Mouse (Mus musculus) kidney, postnatal 25 days (tissue): ENCODE measurements around the gene Timm44.

Source experiments
- DNase-seq, 2 experiments: peaks; one replicate each; pipeline ENCODE4 v3.0.0; 2021; ENCODE audit warnings: mixed read lengths in 2 of 2

Timm44 gene

GRCm38 (mm10) chr8:4275275-4276110 is at the start of gene Timm44:
Timm44 (minus strand) TSS chr8:4275913.
- DNase-seq, result peak; percentile 97 to 99

DNA sequence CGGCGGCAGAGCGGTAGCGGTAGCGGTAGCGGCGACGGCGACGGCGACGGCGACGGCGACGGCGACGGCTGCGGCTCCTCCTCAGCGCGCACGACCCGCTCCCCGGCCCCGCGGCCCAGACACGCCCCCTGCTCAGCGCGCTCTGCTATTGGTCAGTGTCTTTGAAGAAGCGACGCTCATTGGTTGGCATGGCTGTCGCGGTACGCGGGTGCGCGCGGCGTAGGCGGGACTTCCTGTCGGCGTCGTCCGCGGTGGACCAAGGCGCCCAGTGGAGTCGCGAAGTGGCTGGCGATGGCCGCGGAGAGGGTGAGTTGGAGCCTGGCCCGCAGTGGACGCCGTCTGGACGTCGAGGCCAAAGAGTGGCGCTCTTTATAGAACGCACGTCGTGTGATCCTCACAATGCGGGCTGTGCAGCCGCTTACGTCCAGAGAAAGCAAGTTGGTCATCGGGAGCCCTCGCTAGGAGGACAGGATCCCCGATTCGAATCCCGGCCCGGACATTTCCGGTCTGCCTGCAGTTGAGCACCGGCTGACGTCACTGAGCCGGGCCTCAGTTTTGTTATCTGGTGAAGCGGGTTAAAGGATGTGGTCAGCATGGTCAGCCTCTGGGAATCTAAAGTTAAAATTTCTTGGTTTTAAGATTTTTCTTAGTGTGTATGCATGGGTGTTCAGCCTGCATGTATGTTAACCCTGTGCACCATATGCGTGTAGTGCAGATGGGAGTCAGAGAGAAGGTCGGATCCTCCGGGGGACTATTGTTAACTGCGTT is 49.5 kb upstream of the Timm44 start, which contains the start of the genes Ccl25 and Elavl1:
TSS of gene Ccl25 (plus strand) at position 228 of the 768 bp plus-strand sequence.
TSS of gene Elavl1 (minus strand) at position 431 of the 768 bp plus-strand sequence.
- peak; percentile 98 for DNase-seq

- peak in 1 of 2 experiments; percentile 47 for DNase-seq
These were observed 48.8 kb upstream of the Timm44 start for GRCm38 (mm10) chr8:4324525-4324924.

DNA sequence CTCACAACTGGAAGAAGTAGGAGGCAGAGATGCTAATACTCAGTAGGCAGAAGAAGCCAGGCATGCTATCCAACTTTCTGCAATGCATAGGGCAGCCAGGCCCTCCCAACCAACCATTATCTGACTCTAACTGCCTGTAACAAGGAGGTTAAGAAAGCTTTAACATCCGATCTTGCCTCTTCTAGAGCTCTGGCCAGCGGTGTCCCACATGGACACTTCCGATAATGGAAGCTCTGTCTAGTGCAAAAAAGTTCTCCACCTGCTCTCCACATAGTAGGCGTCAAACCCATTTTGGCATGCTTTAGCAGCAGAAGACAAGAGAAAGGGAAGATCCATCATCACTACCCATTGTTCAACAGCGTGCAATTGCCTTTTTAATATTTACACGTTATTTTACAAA is 48.2 kb upstream of the Timm44 start:
- no peak for DNase-seq

DNA sequence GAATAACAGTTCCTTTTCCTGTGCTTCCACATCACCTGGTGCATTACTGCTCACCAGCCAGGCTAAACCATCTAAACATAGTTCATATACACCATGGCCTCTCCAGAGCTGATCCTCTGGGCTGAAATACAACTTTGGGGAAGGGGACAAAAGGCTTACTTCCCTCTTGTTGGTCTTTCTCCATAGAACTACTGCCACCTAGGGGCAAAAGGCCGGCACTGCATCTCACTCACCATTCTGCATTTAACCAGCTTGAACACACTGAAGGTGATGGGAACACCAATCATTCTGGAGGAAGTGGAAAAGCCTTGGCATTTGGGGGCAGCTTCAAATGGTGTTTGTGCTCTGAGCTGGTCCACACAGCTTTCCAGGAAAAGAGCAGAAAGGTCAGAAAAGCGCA is 46.8 kb upstream of the Timm44 start:
- DNase-seq, result peak; percentile 84 to 90

DNA sequence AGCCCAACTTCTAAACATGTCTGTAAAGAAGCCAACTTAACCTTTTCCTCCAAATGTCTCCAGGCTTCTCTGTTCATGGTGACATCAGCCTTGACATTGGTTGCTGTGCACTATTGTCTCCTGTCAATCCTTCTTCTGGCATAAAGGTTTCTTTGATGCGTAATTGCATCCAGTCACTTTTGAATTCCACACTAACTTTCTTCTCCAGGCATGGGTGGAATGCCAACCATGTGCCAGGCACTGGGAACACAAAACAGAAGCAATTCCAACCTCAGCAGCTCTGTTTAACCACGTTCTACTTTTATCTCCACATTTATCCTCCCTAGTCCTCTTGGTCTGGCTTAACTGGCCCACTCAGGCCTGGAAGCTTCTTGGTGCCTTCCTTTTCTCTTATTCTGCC is 45.3 kb upstream of the Timm44 start:
- no peak for DNase-seq

GRCm38 (mm10) chr8:4320404-4320803 is 44.7 kb upstream of the Timm44 start:
- no peak for DNase-seq

- DNase-seq, result no peak
These were observed 43.8 kb upstream of the Timm44 start for GRCm38 (mm10) chr8:4319573-4319872.

- DNase-seq, result peak in 1 of 2 experiments; percentile 39
These were observed 43.3 kb upstream of the Timm44 start for GRCm38 (mm10) chr8:4318796-4319572.

GRCm38 (mm10) chr8:4318124-4318523 is 42.4 kb upstream of the Timm44 start:
- no peak for DNase-seq

DNA sequence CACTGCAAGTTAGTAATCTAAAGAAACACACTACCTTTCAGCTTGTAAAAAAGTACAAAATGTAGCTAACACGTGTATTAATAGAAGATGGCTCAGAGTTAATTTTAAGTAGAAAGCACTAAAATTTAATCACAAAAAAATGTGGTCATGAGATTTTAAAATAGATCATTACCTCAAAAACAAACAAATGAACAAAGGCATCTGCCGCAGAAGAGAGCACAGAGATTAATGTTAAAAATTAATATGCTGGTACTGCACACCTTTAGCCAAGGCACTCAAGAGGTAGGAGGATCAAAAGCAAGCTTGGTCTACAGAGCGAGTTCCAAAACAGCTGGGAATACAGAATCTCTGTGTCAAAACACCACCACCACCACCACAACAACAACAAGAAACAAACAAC is 39.1 kb upstream of the Timm44 start:
- no peak for DNase-seq

GRCm38 (mm10) chr8:4313254-4314124 is 37.8 kb upstream of the Timm44 start:
- no peak for DNase-seq

- DNase-seq, result no peak
These were observed 36.4 kb upstream of the Timm44 start for GRCm38 (mm10) chr8:4312104-4312503.

DNA sequence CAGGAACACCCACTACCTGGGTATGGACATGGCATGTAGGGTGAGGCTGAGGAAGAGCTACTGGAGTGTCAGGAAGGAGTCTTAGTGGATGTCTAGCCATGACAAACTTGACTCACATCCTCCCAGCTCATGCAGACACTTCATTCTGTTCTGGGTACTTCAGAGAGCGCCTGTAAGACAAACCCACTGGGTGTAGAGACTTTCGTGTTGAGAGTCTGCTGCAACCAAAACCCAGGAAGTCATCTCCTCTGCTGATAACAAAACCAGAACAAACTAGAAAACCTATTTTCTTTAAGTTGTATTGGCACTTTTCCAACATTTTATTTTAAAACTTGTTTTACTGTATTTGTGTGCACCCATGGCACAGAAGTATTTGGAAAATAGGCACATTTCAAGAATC is 30.1 kb upstream of the Timm44 start:
- DNase-seq, result no peak

DNA sequence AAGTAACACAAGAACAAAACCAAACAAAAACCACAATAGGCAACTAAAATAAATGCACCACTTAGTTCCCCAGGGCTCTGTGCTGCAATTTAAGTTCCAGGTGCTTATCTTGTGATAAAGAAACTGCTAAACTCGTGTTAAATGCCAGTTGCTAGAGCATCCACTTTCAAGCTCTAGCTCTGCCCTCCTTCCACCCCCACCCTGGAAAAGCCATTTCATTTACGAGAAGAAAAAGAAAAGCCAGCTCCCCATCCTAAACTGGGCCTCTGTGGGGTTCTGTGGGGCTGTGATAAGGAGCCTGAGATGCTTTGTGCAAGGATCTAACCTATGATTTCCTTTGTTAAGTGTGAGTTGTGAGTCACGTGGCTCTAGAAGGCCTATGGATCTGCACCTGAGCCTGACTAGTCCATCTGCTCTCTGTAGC is 28.4 kb upstream of the Timm44 start:
- no peak for DNase-seq

DNA sequence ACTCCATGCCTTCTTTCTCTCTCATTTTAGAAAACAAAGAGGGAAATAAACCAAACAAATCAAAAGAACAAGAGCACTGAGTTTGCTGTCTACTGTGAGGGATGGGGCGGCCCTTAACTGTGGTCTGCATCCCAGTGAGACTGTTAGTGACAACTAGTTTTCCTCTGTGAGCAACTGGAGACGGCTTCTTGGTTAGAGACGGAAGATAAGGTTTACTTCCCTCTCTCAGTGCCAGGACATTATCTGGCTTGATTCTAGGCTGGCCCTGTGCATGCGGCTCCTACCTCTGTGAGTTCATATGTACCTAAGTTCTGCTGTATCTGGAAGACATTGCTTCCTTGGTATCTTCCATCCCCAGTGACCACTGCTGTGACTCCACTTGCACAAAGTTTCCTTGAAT is 22.1 kb upstream of the Timm44 start:
- DNase-seq, result no peak

DNA sequence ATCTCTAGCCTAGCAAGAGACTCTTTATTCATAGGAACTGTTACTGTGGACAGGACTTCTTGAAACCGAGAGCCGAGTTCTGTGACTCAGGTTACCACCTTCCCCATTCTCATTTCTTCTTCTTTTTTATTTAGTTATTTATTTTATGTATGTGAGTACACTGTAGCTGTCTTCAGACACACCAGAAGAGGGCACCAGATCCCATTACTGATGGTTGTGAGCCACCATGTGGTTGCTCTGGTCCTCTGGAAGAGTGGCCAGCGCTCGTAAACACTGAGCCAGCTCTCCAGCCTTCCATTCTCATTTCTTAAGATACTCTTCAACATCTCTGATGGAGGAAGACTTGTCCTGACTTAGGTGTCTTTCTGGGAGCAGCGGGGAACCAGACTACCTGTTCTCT is 17.0 kb upstream of the Timm44 start:
- no peak for DNase-seq

GRCm38 (mm10) chr8:4276111-4276465 is 375 bp upstream of the Timm44 start:
- no peak for DNase-seq

GRCm38 (mm10) chr8:4269609-4270008 is 6.1 kb downstream of the Timm44 start:
- DNase-seq, result no peak

- no peak for DNase-seq
These were observed 8.1 kb downstream of the Timm44 start for GRCm38 (mm10) chr8:4267627-4268026.

DNA sequence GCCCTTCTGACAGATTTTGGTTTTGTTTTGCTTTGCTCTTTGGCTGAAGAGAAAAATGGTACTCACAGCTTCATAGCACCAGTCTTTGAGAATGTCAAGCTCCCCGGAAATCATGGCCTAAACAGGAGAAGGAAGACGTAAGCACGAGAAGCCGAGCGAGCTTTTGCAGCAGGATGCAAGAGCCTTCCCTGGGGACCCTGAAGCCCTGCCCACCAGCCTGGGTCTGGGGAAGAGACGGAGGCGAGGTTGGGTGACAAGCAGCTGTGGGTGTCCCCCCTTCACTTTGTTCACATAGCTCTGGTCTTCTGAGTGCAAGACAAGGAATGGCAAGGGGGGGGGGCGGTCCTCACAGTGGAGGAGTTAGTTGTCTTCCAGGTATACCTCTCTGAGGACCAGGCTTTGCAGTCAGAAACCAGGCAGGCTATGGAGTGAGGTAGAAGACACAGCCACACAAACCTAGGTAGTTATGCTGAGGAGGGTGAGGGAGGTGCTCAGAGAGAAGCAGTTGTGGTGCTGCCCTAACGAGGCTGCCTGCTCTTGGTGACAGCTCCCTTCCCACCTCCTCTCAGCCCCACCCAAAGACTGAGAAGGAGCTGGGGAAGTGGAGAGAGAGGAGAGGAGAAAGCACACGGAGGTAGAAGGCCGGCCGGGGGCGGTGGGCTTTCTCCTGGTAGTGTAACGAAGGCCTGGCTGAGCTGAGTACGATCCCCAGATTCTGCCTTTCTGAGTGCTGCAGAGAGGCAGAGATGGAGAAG is 10.4 kb downstream of the Timm44 start:
- DNase-seq, result no peak
